Mouse (Mus musculus) CH12.LX (cell line): ENCODE results near the gene Robo3. TPM values are rescaled to one million over a fixed set of nuclear protein-coding genes. Genes with fewer than 3 reads are reported as not detected.

Source experiments
- DNase-seq: peaks from one replicate; pipeline ENCODE4 v3.0.0-alpha.2; 2013; ENCODE audit errors: extremely low read depth
- H3K27ac ChIP-seq: 2 replicates; pipeline ENCODE4 v1.5.1; 2012; ENCODE audit warnings: low read depth, mild to moderate bottlenecking, control low read depth, moderate library complexity; ENCODE audit not compliant: insufficient read depth
- H3K27me3 ChIP-seq: replicated peaks from 2 replicates; pipeline ENCODE3; 2012; ENCODE audit warnings: inconsistent platforms
- H3K36me3 ChIP-seq, 2 experiments: replicated peaks in 1 of 2; 2 replicates each; pipeline versions ENCODE3 to v1.6.1; 2012; ENCODE audit warnings: inconsistent platforms in 1 of 2, low read length in 1 of 2, mild to moderate bottlenecking in 1 of 2, mixed read lengths in 1 of 2, moderate library complexity in 1 of 2; ENCODE audit not compliant: control insufficient read depth in 1 of 2, insufficient read depth in 1 of 2
- H3K4me1 ChIP-seq, 2 experiments: 2 replicates each; pipeline ENCODE4 v1.6.1; 2012; ENCODE audit warnings: inconsistent platforms in 1 of 2, moderate library complexity in 1 of 2; ENCODE audit not compliant: insufficient read depth in 2 of 2, control insufficient read depth in 1 of 2
- H3K4me2 ChIP-seq: 2 replicates; pipeline ENCODE4 v1.6.1; 2012; ENCODE audit warnings: low read depth, mild to moderate bottlenecking, control low read depth; ENCODE audit not compliant: poor library complexity, insufficient read depth, severe bottlenecking
- H3K4me3 ChIP-seq, 3 experiments: fragments of 150-350 bp in 1 of 3; sonication (generic) in 1 of 3; replicated peaks in 1 of 3; 2 replicates each; pipeline versions ENCODE3 to v1.5.1; 2011 to 2012; ENCODE audit warnings: low read depth in 2 of 3, low read length in 2 of 3, mild to moderate bottlenecking in 2 of 3, moderate library complexity in 2 of 3, control low read depth in 1 of 3, improper control_type of control experiment in 1 of 3, inconsistent platforms in 1 of 3, mixed read lengths in 1 of 3; ENCODE audit not compliant: poor library complexity in 1 of 3
- H3K79me2 ChIP-seq: replicated peaks from 2 replicates; pipeline ENCODE4 v1.6.1; 2012; ENCODE audit warnings: mild to moderate bottlenecking, moderate library complexity; ENCODE audit not compliant: control insufficient read depth, poor library complexity, insufficient read depth, severe bottlenecking; ENCODE audit errors: extremely low read depth
- H3K9ac ChIP-seq: 2 replicates; pipeline ENCODE4 v1.6.1; 2012; ENCODE audit warnings: low read depth, mild to moderate bottlenecking, control low read depth, moderate library complexity; ENCODE audit not compliant: insufficient read depth
- H3K9me3 ChIP-seq: replicated peaks from 2 replicates; pipeline ENCODE3; 2012; ENCODE audit warnings: low read length, inconsistent platforms, mixed read lengths
- BHLHE40 ChIP-seq: IDR thresholded peaks from 2 replicates; pipeline ENCODE4 v1.6.1; 2011; ENCODE audit warnings: mild to moderate bottlenecking, low read depth, low read length, improper control_type of control experiment
- EP300 ChIP-seq: IDR thresholded peaks from 2 replicates; pipeline ENCODE4 v1.6.1; 2011; ENCODE audit warnings: low read length, improper control_type of control experiment
- IRF4 ChIP-seq: IDR thresholded peaks from 2 replicates; pipeline ENCODE4 v1.6.1; 2014; ENCODE audit warnings: low read depth, mild to moderate bottlenecking, inconsistent platforms, low read length, improper control_type of control experiment
- JUN ChIP-seq: IDR thresholded peaks from 2 replicates; pipeline ENCODE4 v1.6.1; 2011; ENCODE audit warnings: low read depth, mild to moderate bottlenecking, low read length, improper control_type of control experiment, moderate library complexity; ENCODE audit not compliant: insufficient read depth
- JUND ChIP-seq: conservative IDR thresholded peaks from 2 replicates; pipeline ENCODE4 v1.6.1; 2011; ENCODE audit warnings: low read depth, low read length, improper control_type of control experiment
- MXI1 ChIP-seq: IDR thresholded peaks from 2 replicates; pipeline ENCODE4 v1.6.1; 2011; ENCODE audit warnings: mild to moderate bottlenecking, low read depth, low read length, improper control_type of control experiment
- MYC ChIP-seq: IDR thresholded peaks from 2 replicates; pipeline ENCODE4 v1.6.1; 2011; ENCODE audit warnings: low read depth, mild to moderate bottlenecking, improper control_type of control experiment, low read length
- NELFE ChIP-seq: IDR thresholded peaks from 2 replicates; pipeline ENCODE4 v1.6.1; 2011; ENCODE audit warnings: low read depth, low read length, improper control_type of control experiment
- SIN3A ChIP-seq: IDR thresholded peaks from 2 replicates; pipeline ENCODE4 v1.6.1; 2012; ENCODE audit warnings: low read length, improper control_type of control experiment, inconsistent platforms
- TCF12 ChIP-seq: IDR thresholded peaks from 2 replicates; pipeline ENCODE4 v1.6.1; 2014; ENCODE audit warnings: low read depth, mild to moderate bottlenecking, inconsistent platforms, low read length, improper control_type of control experiment
- USF1 ChIP-seq: IDR thresholded peaks from 2 replicates; pipeline ENCODE4 v1.6.1; 2014; ENCODE audit warnings: low read depth, mild to moderate bottlenecking, inconsistent platforms, low read length, improper control_type of control experiment
- ZC3H11A ChIP-seq: IDR thresholded peaks from 2 replicates; pipeline ENCODE4 v1.6.1; 2012; ENCODE audit warnings: low read depth, mild to moderate bottlenecking, inconsistent platforms, low read length, improper control_type of control experiment
- ZKSCAN1 ChIP-seq: IDR thresholded peaks from 2 replicates; pipeline ENCODE4 v1.6.1; 2012; ENCODE audit warnings: low read depth, inconsistent platforms, low read length, improper control_type of control experiment, borderline replicate concordance
- ZMIZ1 ChIP-seq: IDR thresholded peaks from 2 replicates; pipeline ENCODE4 v1.6.1; 2012; ENCODE audit warnings: low read depth, mild to moderate bottlenecking, inconsistent platforms, low read length, improper control_type of control experiment
- dilution Hi-C: fragments of 300-500 bp; cut with MboI; formaldehyde crosslinking; loops from 2 replicates; pipeline ENCODE4 v1.14.3; 2020; ENCODE audit warnings: low sequenced_read_pairs; ENCODE audit not compliant: extremely low pct_unique_long_range_greater_than_20kb, extremely low pct_ligation_motif_present
- in situ Hi-C: fragments of 300-500 bp; cut with MboI; formaldehyde crosslinking; loops from 3 replicates; pipeline ENCODE4 v1.14.3; 2019; ENCODE audit warnings: low sequenced_read_pairs, low pct_ligation_motif_present, low pct_unique_long_range_greater_than_20kb, mixed read lengths
- polyA plus RNA-seq: library from polyadenylated mRNA; unstranded; fragments of >175 nt; gene quantifications from 2 replicates; pipeline ENCODE4 v1.2.1, GENCODE M21; 2012; ENCODE audit warnings: low read depth; ENCODE audit not compliant: insufficient read length
- total RNA-seq, 2 experiments: library from RNA; depleted of rRNA; stranded (reverse); fragments of 300-350 nt in 1 of 2; fragments of >200 nt in 1 of 2; gene quantifications; 2 replicates each; pipeline ENCODE4 v1.2.3; 2012 to 2014

Gene Robo3
- 0.76 TPM in 2 replicates for total RNA-seq (2012; rRNA removed)
- total RNA-seq (2014; rRNA removed), result 0.42 and 0.59 TPM in 2 replicates
- 0.41 and 1.1 TPM in 2 replicates for polyA plus RNA-seq

- Histone ChIP-seq H3K9ac (no peak within 1 kb of the TSS), H3K27me3 (peaks cover 35% of the 10 kb centered on the region), H3K79me2 (no peaks in the 10 kb centered on the region), H3K4me2 (peak within 1 kb of the TSS; percentile 55), H3K4me1 (peaks cover 3 to 38% of the 10 kb centered on the region in 2 experiments; a peak in 3 of 4 replicates), H3K4me3 (no peak within 1 kb of the TSS), H3K36me3 (no peaks in the 10 kb centered on the region), H3K27ac (no peak within 1 kb of the TSS), H3K9me3 (no peaks in the 10 kb centered on the region)
- TF ChIP-seq JUN (no peak), ZMIZ1 (no peak), MXI1 (no peak), ZC3H11A (no peak), USF1 (no peak), EP300 (no peak), TCF12 (no peak), NELFE (no peak), BHLHE40 (no peak), JUND (no peak), ZKSCAN1 (no peak)
- dilution Hi-C loops (no loop called here), in situ Hi-C loops (no loop called here)
- DNase-seq, result no peak
Observed at GRCm38 (mm10) chr9:37432720-37433421, at the start of gene Robo3. Gene Robo3, minus strand, starts transcription at chr9:37433246.

GRCm38 (mm10) chr9:37474923-37475322, 41.9 kb upstream of the Robo3 start:
- DNase-seq, result no peak
- Histone ChIP-seq H3K4me3 (no peak overlapping the region), H3K4me2 (no peak overlapping the region; the same call in 1 of the 2 replicates), H3K9ac (no peak overlapping the region), H3K4me1 (peaks cover 0 to 6% of the 10 kb centered on the region in 2 experiments; a peak in 2 of 4 replicates), H3K79me2 (no peaks in the 10 kb centered on the region), H3K9me3 (peaks cover 2% of the 10 kb centered on the region), H3K27ac (no peak overlapping the region), H3K36me3 (no peaks in the 10 kb centered on the region), H3K27me3 (no peaks in the 10 kb centered on the region)
- TF ChIP-seq JUND, result no peak
- TF ChIP-seq IRF4, result no peak
- TF ChIP-seq SIN3A, result no peak
- TF ChIP-seq MYC, result no peak
- dilution Hi-C loops (no loop called here), in situ Hi-C loops (loop anchor here (5.0 kb wide), 1 partner anchor 147 kb away; no protein-coding TSS in a partner anchor)
